Mouse (Mus musculus) cerebral cortex, adult 2 months (tissue): ENCODE results near the gene Spata18.

Experiments
- WGBS: fragments of 180-500 bp; shearing (Covaris S2); methylation state at CpG from one replicate; pipeline ENCODE4 v1.1.7; 2018; 5-methylcytosine and 5-hydroxymethylcytosine counted together

Spata18 gene

DNA sequence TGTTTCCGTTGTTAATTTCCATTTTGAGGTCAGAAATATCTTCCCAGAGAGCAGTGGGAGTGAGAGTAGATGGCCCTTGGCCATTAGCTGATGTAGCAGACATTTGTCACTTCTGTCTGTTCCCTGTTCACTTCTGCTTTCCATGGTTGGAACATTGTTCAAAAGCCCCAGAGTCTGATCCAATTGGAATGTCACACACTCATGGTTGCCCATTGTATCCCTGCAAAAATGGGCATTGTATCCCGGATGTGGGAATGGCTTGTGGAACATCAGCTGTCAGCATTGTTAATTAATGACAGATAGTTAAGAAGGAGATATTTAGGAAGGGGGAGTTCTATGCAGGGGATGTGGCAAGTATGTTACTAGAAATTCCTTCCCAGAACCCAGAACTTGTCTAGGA is 65.8 kb downstream of the Spata18 start:
- 53% methylated on average over 2 of the region's 2 CpGs for WGBS

DNA sequence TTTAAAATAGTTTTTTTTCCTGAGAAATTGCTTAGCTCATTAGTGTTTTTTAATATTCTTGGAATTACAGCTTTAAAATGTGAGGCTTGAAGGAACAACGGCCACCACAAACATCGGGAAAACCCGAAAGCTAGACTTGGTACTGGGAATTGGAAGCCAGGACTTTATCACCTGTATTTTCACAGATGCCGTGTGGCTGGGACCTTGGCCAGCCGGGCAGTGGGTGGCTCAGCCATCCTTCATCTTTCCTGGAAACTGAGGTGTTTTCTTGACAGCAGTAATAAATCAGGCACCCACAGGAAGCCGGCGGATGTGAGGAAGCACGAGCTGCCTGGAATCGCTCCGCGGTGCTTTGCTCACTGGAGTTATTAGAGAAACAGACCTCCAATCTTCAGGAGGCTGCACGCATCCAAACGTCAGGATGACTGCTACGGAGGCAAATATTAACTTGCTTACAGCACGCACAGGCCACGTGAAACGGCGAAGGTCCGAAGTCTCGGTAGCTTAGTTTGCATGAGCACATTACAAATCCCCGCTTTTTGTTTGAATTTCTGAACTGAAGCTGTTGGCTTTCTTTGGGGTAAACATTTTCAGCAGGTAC is 70.6 kb downstream of the Spata18 start:
- WGBS: 89% methylated on average over 21 of the region's 21 CpGs

DNA sequence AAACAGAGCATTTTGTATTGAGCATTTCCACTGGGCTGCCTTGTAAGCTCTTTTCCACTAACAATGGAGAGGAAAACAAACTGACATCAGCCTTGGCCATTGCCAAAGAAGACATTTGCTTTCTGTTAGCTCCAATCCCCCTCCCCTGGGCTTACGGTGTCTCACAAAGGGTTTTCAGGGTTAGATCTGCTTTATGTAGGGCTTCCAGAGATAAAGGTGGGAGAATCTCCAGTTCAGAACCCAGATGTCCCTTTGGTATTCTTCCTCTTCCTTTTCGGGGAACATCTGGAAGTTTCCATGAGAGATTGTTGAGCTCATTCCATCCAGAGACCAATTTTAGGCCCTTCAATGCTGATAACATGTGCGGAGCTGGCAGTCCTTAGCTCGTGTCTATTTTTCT is 74.8 kb downstream of the Spata18 start:
- WGBS: 85% methylated on average over 4 of the region's 4 CpGs

DNA sequence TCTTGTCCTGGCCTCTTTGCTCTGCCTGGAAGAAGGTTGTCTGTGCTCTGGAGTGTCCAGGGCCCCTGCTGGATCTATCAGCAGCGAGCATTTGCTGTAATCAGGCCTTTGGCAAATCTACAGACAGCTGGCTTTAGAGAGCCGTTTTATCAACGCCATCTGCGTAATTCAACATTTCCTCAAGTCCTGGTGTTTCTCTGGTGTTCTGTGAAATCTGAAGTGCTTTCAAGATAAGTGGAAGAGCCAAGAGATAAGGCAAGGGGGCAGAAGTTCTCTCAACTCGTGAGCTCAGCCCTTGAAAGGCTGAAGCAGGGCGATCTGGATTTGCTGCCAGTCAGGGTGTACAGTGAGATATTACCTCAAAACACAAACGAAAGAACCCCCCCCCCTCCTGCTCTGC is 77.5 kb downstream of the Spata18 start:
- WGBS: 80% methylated on average over 7 of the region's 7 CpGs
